Mouse (Mus musculus) lung, embryonic 16.5 days (tissue): ENCODE measurements around the gene Acads. TPM values are rescaled to one million over a fixed set of nuclear protein-coding genes. Genes with fewer than 3 reads are reported as not detected.
"Not testable (repeated sequence)": the region's sequence is repeated elsewhere in the genome, so short reads cannot be mapped to it uniquely, and the experiment has no call there.

ENCODE experiments used
- ATAC-seq: fragments of 200-750 bp; cut with Nextera tagmentation; 2 replicates; pipeline ENCODE4 v1.8.0; 2017; ENCODE audit warnings: low read depth, mild to moderate bottlenecking, moderate library complexity
- H3K27ac ChIP-seq: fragments of 300-500 bp; sonication (generic); 2 replicates; pipeline ENCODE4 v1.5.1; 2014; ENCODE audit warnings: mild to moderate bottlenecking, control low read depth, low read length
- H3K27me3 ChIP-seq: fragments of 300-500 bp; sonication (generic); 2 replicates; pipeline ENCODE4 v1.6.1; 2014; ENCODE audit warnings: low read depth, low read length, mixed read lengths; ENCODE audit not compliant: control insufficient read depth, insufficient read depth
- H3K36me3 ChIP-seq: fragments of 300-500 bp; sonication (generic); 2 replicates; pipeline ENCODE4 v1.6.1; 2014; ENCODE audit warnings: low read length; ENCODE audit not compliant: control insufficient read depth, insufficient read depth
- H3K4me1 ChIP-seq: fragments of 300-500 bp; sonication (generic); replicated peaks from 2 replicates; pipeline ENCODE4 v1.6.1; 2014; ENCODE audit warnings: low read length, mixed read lengths; ENCODE audit not compliant: control insufficient read depth, insufficient read depth
- H3K4me2 ChIP-seq: fragments of 300-500 bp; sonication (generic); 2 replicates; pipeline ENCODE4 v1.6.1; 2014; ENCODE audit warnings: low read depth, low read length, control low read depth
- H3K4me3 ChIP-seq: fragments of 300-500 bp; sonication (generic); 2 replicates; pipeline ENCODE4 v1.5.1; 2014; ENCODE audit warnings: mild to moderate bottlenecking, low read length, control low read depth
- H3K9ac ChIP-seq: fragments of 300-500 bp; sonication (generic); 2 replicates; pipeline ENCODE4 v1.6.1; 2014; ENCODE audit warnings: low read length, control low read depth
- H3K9me3 ChIP-seq: fragments of 300-500 bp; sonication (generic); 2 replicates; pipeline ENCODE4 v1.6.1; 2016; ENCODE audit warnings: low read length; ENCODE audit not compliant: control insufficient read depth
- WGBS: fragments of 180-500 bp; shearing (Covaris S2); extraction: QIAGEN DNeasy Blood & Tissue Kit; methylation state at CpG from one replicate; pipeline ENCODE4 v1.1.7; 2014; 5-methylcytosine and 5-hydroxymethylcytosine counted together
- polyA plus RNA-seq: library from polyadenylated mRNA; unstranded; fragments of >200 nt; fragmentation: Nextera tagmentation; extraction: Ambion mirVana; gene quantifications from 2 replicates; pipeline ENCODE4 v1.2.1, GENCODE M21; 2015

Acads gene
- 64.5 and 69.2 TPM in 2 replicates for polyA plus RNA-seq

DNA sequence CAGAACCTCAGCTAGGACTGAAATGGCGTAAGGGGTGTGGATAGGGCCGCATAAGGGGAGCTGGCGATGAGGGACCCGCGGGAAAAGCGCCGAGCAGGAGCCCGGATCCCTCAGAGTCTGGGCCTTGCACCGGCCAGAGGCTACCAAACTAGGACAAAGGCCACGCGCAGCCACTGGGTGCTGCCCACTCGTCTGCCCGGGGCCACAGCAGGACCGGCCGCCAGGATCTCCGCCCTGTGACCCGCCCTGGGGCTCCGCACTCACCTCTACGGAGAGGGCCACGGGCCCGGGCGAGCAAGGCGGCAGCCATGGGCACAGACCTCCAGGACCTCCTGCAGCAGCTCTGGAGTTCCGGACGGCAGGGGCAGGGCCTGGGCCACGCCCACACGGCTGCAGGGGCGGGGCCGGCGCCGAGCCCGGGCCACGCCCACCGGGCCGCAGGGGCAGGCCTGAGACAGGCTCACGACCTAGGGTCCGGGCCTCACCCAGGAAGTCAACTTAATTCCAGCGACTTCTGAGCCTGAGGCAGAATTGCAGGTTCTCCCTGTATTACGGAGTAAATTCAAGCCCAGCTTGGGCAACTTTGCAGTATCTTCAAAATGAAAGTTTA lies at the start of gene Acads:
Gene Acads (minus strand): TSS at position 386 of the 610 bp plus-strand sequence.
- Histone ChIP-seq H3K27me3 (no peaks in the 10 kb centered on the region), H3K36me3 (peaks cover 14% of the 10 kb centered on the region; the same call in 1 of the 2 replicates), H3K4me3 (peak within 1 kb of the TSS; percentile 99), H3K9ac (peak within 1 kb of the TSS; percentile 89), H3K9me3 (no peaks in the 10 kb centered on the region), H3K27ac (peak within 1 kb of the TSS; percentile 67), H3K4me2 (peak within 1 kb of the TSS; percentile 82), H3K4me1 (peaks cover 11% of the 10 kb centered on the region; the same call in 1 of the 2 replicates)
- ATAC-seq, result peak; percentile 98
- WGBS, result under 1% methylated on average over 37 of the region's 39 CpGs

DNA sequence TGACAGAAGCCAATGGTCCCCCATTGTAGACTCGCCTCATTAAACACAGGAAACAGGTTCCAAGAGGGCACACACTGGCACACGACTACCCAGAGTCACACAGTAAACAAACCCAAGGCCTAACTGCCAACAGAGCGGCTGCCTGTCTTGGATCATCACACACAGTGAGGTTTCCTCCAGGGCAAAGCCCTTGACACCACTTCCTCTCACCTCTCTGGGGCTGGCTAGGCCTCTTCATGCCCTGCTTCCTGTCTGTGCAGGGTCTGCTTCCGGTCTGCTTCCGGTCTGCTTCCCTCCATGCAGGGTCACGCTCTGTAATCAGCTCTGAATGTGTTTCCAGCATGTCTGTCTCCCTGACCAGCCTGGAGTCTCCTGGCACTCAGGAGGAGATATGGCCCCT lies 48.2 kb upstream of the Acads start:
- ATAC-seq, result peak; percentile 37
- Histone ChIP-seq H3K27ac (peak overlapping the region; percentile 51), H3K27me3 (no peaks in the 10 kb centered on the region)

DNA sequence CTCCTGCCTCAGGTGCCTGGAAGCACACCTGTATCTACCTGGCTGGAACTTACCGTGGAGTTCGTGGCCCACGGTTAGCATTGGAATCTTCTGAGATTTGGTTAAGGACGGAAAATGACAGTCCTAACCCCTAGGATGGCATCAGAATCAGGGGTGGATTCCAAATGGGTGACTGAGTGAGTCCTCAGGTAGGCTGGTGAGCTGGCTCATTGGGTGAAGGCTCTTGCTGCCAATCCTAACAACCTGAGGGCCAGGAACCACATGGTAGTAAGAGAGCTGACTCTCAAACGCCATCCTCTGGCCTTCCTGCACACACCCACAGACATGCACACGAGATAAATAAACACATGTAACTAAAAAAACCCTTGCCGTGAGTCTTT lies 47.7 kb upstream of the Acads start:
- 68% methylated on average over 7 of the region's 7 CpGs for WGBS
- no peaks in the 10 kb centered on the region for H3K9me3 ChIP-seq
- no peaks in the 10 kb centered on the region for H3K27me3 ChIP-seq
- H3K27ac ChIP-seq, result peak overlapping the region; percentile 51
- H3K4me2 ChIP-seq, result no peak overlapping the region
- ATAC-seq, result no peak
- H3K36me3 ChIP-seq, result no peaks in the 10 kb centered on the region
- no peak overlapping the region; the same call in 1 of the 2 replicates for H3K9ac ChIP-seq
- no peak overlapping the region for H3K4me3 ChIP-seq
- peaks cover 22% of the 10 kb centered on the region for H3K4me1 ChIP-seq

More for the DNA sequence above, 48.2 kb upstream of the Acads start:
- WGBS, result 39% methylated on average over 6 of the region's 6 CpGs
- Histone ChIP-seq H3K36me3 (no peaks in the 10 kb centered on the region), H3K9ac (no peak overlapping the region), H3K4me3 (no peak overlapping the region), H3K4me1 (peaks cover 22% of the 10 kb centered on the region), H3K9me3 (no peaks in the 10 kb centered on the region), H3K4me2 (no peak overlapping the region)

DNA sequence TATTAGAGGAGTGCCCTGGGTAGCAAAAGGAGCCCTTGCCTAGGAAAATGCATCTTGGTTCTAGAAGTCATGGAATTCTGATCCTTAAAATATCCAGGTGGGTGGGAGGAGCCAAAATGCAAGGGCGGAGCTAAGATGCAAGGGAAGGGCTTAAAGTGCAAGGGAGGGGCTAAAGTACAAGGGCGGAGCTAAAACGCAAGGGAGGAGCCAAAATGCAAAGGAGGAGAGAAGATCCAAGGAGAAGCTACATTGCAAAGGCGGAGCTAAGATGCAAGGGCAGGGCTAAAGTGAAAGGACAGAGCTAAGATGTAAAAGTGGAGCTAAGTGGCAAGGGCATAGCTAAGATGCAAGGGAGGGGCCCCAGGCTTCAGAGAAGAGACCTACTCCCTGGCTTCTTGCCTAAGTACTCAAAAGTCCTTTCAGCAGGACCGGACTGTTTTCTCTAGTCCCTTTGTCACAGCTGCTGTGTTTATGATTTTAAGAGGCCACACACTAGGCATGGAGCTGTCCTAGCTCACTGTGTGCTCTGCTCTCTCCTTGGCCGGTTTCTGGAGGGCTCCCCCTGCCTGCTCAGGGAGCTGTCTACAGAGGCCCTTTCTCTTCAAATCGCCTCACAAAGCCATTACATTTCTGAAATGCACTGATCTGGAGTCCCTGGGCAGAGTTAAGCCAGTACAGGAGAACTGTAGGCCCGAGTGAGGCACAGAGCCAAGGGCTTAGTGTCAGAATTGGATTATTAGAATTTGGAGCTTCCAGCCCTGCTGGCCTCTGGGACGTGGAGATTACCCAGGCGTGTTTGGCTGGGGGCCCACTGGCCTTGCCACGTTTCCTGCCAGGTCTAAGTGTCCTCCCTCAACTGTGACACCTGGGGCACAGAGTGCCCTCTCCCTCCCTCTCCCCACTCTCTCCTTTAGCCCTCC lies 47.0 kb upstream of the Acads start:
- Histone ChIP-seq H3K9me3 (no peaks in the 10 kb centered on the region), H3K4me1 (peaks cover 25% of the 10 kb centered on the region), H3K4me2 (no peak overlapping the region), H3K36me3 (no peaks in the 10 kb centered on the region), H3K27me3 (no peaks in the 10 kb centered on the region), H3K9ac (no peak overlapping the region; the same call in 1 of the 2 replicates), H3K27ac (peak overlapping the region; percentile 51), H3K4me3 (no peak overlapping the region)
- peak; percentile 58 for ATAC-seq
- 30% methylated on average over 11 of the region's 11 CpGs for WGBS

DNA sequence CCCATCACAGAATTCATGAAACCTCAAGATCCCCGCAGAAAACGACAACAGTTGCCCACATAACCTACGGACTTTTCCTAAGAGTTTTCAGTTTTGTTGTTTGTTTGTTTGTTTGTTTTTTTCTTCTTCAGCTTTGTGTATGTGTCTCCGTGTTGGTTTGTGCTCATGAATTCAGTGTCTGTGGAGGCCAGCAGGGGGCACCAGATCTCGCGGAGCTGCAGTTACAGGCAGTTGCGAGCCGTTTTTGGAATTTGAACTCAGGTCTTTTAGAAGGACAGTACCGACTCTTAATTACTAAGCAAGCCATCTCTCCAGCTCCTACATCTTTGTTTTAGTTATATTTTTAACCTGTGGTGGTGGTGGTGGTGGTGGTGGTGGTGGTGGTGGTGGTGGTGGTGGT lies 46.2 kb upstream of the Acads start:
- H3K4me1 ChIP-seq, result peaks cover 28% of the 10 kb centered on the region
- H3K9ac ChIP-seq, result no peak overlapping the region
- WGBS, result 58% methylated on average over 9 of the region's 9 CpGs
- H3K4me2 ChIP-seq, result no peak overlapping the region
- H3K36me3 ChIP-seq, result no peaks in the 10 kb centered on the region
- ATAC-seq, result no peak
- no peaks in the 10 kb centered on the region for H3K27me3 ChIP-seq
- H3K27ac ChIP-seq, result no peak overlapping the region
- H3K9me3 ChIP-seq, result no peaks in the 10 kb centered on the region
- H3K4me3 ChIP-seq, result no peak overlapping the region

DNA sequence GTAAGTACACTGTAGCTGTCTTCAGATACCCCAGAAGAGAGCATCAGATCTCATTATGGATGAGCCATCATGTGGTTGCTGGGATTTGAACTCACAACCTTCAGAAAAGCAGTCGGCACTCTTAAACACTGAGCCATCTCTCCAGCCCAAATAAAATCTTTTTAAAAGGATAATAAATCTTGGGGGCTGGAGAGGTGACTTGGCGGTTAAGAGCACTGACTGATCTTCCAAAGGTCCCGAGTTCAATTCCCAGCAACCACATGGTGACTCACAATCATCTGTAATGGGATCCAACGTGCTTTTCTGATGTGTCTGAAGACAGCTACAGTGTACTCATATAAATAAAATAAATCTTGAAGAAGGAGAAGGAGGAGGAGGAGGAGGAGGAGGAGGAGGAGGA lies 45.3 kb upstream of the Acads start:
- not testable (repeated sequence) for H3K9me3 ChIP-seq, H3K27me3 ChIP-seq, H3K27ac ChIP-seq, H3K4me2 ChIP-seq, H3K4me3 ChIP-seq, H3K36me3 ChIP-seq, H3K9ac ChIP-seq, ATAC-seq
- H3K4me1 ChIP-seq, result peaks cover 27% of the 10 kb centered on the region
- WGBS, result 73% methylated on average over 4 of the region's 4 CpGs

DNA sequence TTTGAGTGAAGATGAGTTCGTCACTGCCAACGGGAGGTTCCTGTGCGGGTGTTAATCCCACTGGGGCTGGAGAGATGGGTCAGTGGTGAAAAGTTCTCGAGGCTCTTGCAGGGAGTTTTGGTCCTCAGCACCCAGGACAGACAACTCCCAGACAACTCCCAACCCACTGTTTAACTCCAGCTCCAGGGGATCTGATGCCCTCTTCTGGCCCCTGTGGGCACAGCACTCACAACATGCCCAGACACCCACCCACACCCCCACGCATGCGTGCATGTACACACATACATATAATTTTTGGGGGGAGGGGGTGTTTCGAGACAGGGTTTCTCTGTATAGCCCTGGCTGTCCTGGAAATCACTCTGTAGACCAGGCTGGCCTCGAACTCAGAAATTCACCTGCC lies 44.4 kb upstream of the Acads start:
- Histone ChIP-seq H3K4me2 (peak overlapping the region; percentile 30), H3K9ac (no peak overlapping the region), H3K9me3 (no peaks in the 10 kb centered on the region), H3K27ac (no peak overlapping the region), H3K4me1 (peaks cover 24% of the 10 kb centered on the region), H3K27me3 (no peaks in the 10 kb centered on the region), H3K4me3 (no peak overlapping the region), H3K36me3 (no peaks in the 10 kb centered on the region)
- WGBS, result 37% methylated on average over 8 of the region's 8 CpGs
- no peak for ATAC-seq

DNA sequence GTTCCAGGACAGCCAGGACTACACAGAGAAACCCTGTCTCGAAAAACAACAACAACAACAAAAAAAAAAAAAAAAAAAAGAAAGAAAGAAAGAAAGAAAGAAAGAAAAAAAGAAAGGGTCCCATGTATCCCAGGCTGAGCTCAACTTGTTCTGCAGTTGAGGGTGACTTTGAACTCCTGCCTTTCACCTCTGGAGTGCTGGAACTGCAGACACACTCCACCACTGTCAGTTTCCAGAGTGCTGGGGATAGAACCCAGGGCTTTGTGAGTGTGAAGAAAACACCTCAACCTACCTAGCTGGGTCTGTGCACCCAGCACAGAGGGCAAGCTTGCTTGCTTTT lies 42.8 kb upstream of the Acads start:
- not testable (repeated sequence) for H3K4me2 ChIP-seq, H3K36me3 ChIP-seq, H3K27ac ChIP-seq, H3K9ac ChIP-seq, ATAC-seq, H3K27me3 ChIP-seq, H3K4me3 ChIP-seq, H3K9me3 ChIP-seq
- H3K4me1 ChIP-seq, result peaks cover 23% of the 10 kb centered on the region
- WGBS, result 83% methylated on average over 1 of the region's 1 CpGs

DNA sequence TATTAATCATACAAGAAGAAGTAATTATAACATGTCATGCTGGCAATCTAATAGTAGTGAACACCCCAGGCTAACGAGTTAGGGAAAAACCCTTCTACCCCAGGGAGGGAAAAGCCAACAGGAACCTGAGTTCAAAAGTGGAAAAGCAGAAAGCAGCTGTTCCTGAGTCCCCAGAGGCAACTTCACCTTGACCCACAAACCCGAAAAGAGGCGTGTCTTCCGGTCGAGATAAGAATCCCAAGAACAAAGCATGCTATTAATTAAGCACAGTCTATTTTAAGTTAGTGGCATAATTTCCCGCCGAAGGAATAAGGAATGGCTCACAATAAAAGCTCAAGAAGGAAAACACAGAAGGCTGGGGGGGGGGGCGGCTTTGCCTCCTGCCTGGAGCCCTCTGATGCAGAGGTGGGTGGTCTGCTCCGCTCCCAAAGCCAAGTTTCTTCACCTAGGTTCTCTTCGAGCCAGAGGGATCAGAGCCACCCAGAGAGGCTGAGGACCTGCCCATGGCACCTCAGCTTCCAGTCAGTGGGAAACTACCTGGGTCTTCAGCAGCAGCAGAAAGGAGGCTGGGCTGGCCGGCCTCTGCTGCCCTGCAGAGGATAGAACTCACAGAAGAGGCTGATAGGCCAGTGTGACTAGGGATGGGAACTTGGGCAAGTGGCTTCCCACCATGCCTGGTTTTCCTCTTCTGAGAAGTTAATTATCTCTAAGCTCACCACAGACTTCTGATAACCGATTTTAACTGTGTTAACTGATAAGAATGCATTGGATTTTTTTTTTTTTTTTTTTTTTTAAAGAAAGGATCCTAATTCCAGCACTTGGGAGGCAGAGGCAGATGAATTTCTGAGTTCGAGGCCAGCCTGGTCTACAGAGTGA lies 42.2 kb upstream of the Acads start:
- no peaks in the 10 kb centered on the region for H3K27me3 ChIP-seq
- WGBS, result 27% methylated on average over 13 of the region's 13 CpGs
- peak overlapping the region; percentile 54 for H3K9ac ChIP-seq
- H3K36me3 ChIP-seq, result no peaks in the 10 kb centered on the region
- H3K4me1 ChIP-seq, result peaks cover 21% of the 10 kb centered on the region
- no peak overlapping the region for H3K4me2 ChIP-seq
- peak overlapping the region; percentile 81 for H3K27ac ChIP-seq
- H3K9me3 ChIP-seq, result no peaks in the 10 kb centered on the region
- ATAC-seq, result no peak
- H3K4me3 ChIP-seq, result no peak overlapping the region
